Mouse (Mus musculus) spleen, postnatal 4 days (tissue): ENCODE results near the gene Anks1b.

ENCODE experiments used
- DNase-seq, 2 experiments: peaks; one replicate each; pipeline ENCODE4 v3.0.0; 2022; ENCODE audit warnings: low spot score in 2 of 2

The Anks1b gene

DNA sequence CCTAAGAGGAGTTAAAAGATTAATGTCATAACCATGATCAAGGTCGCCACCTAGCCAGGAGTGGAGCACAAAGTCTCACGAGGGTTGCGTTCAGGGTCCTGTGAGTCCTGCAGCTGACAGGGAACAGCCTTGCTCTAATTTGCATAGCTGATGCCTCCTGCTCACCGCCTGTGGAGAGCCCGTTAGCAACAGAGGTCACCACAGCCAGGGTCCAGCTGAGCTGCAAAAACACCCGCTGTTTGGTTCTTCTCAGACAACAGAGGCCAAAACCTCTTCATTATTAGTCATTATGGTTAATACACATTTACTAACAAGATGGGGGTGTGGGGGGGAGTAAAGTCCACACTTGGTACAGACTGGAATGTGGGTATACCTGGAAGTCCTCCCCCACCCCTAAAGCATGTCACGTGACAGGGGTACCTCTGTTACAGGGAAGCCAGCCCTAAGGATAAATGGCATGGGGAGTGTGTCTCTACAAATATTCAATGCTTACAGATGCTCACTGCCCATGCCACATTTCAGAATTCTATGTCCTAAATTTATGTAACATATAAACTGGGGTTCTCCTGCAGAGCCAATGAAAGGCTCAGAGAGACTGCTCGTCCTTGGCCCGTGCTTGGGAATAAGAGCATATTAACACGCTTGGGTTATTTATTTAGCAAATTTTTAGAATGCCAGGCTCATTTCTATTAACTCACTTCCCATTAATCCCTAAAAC lies 990.7 kb downstream of the Anks1b start:
- DNase-seq: no peak

GRCm38 (mm10) chr10:90864599-90864889 lies 991.2 kb downstream of the Anks1b start:
- no peak for DNase-seq

GRCm38 (mm10) chr10:90873204-90873603 lies 999.9 kb downstream of the Anks1b start:
- DNase-seq: no peak

GRCm38 (mm10) chr10:90874166-90874565 lies 1000.9 kb downstream of the Anks1b start:
- no peak for DNase-seq

DNA sequence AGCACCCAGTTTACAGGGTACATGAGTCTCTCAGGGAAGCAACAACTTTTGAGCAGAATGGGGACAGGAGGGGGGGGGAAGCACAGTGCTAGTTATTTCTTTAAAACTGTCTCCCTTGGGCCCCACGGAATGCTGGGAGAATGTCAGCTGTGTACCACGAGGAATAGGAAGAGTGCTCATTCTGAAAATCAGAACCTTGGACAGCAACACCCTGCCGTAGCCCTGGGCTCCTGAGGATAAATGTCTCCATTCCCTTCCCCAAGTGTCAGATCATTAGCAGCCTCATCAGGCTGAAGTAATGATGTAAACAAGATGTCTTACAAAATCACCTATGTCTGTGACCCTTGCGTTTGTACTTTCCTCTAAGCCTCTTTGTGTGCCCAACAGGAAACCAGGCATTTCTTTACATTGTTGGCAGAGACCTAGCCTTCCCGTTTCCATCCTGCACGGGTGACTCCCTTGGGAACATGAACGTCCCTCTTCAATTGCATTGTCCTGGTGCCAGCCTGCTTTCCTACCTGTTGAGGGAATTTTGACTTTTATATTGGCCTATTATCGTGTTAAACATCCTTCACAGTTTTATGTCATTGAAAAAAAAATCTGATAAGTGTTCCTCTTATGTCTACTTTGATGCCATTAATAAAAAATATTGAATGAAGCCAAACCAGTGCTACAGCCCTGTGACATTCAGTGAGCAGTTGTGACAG lies 1007.7 kb downstream of the Anks1b start:
- DNase-seq: no peak

GRCm38 (mm10) chr10:90889566-90889965 lies 1016.3 kb downstream of the Anks1b start:
- no peak for DNase-seq

- DNase-seq: no peak
These were observed 1019.4 kb downstream of the Anks1b start for GRCm38 (mm10) chr10:90892728-90893127.

GRCm38 (mm10) chr10:90897894-90898293 lies 1024.6 kb downstream of the Anks1b start:
- no peak for DNase-seq

DNA sequence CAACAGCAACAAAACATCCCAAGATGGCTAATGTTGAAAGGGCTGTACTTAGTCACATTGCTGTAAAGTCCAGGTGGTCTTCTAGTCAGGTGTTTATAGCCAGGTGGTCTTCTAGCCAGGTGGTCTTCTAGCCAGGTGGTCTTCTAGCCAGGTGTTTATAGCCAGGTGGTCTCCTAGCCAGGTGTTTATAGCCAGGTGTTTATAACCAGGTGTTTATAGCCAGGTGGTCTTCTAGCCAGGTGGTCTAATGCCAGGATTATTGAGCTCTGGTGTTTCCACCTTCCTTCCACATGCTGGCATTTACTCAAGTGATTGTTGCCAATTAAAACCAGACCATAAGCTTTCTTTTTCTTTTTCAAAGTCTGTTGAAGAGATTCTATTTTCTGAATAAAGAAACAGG lies 1030.9 kb downstream of the Anks1b start:
- DNase-seq: no peak

DNA sequence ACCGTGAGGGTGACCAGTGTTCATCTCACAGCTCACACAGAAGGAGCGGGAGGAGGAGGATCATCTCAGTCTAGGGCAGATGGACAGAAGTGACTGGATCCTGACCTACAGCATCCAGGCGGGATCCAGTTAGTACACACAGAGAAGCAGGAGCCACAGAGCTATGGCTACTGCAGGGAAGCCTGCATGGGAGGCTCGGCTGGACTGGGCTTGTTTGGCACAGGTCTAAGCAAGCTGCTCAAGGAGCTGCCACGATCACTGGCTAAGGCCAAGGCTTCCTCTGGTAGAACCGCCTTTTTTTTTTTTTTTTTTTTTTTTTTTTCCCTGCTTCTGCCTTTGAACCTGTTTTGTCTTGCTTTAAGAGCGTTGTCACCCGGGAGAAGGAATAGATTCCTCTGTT lies 1034.1 kb downstream of the Anks1b start:
- DNase-seq: no peak

- DNase-seq: no peak
These were observed 1050.2 kb downstream of the Anks1b start for GRCm38 (mm10) chr10:90923476-90923875.

- no peak for DNase-seq
These were observed 1059.8 kb downstream of the Anks1b start for GRCm38 (mm10) chr10:90933088-90933487.

GRCm38 (mm10) chr10:90934678-90935077 lies 1061.4 kb downstream of the Anks1b start:
- DNase-seq: no peak

DNA sequence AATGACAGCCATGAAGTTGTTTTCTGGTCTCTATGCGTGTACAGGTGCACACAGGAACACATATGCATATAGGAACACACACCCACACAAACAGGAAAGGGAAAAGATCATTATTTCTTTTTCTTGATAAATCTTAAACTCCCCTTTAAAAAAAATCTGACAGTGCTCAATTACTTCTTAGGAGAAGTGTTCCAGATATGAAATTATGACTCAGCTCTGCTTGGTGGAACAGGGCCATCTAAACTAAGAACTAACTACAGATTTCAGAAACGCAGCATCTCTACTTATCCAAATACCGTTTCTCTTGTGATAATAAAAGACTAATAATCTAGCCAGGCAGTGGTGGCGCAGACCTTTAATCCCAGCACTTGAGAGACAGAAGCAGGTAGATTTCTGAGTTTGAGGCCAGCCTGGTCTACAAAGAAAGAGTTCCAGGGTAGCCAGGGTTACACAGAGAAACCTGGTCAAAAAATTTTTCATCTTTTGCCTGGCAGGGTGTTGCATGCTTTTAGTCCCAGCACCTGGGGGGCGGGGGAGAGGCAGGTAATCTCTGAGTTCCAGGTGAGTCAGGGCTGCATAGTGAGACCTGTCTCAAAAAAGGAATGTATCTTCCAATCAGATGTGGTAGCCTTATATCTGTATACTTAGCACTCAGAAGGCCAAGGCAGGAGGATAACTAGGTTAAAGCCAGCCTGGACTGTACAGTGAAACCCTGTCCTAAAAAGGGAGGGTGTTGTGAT lies 1064.6 kb downstream of the Anks1b start:
- DNase-seq: no peak

GRCm38 (mm10) chr10:90940521-90941520 lies 1067.5 kb downstream of the Anks1b start:
- DNase-seq: no peak

DNA sequence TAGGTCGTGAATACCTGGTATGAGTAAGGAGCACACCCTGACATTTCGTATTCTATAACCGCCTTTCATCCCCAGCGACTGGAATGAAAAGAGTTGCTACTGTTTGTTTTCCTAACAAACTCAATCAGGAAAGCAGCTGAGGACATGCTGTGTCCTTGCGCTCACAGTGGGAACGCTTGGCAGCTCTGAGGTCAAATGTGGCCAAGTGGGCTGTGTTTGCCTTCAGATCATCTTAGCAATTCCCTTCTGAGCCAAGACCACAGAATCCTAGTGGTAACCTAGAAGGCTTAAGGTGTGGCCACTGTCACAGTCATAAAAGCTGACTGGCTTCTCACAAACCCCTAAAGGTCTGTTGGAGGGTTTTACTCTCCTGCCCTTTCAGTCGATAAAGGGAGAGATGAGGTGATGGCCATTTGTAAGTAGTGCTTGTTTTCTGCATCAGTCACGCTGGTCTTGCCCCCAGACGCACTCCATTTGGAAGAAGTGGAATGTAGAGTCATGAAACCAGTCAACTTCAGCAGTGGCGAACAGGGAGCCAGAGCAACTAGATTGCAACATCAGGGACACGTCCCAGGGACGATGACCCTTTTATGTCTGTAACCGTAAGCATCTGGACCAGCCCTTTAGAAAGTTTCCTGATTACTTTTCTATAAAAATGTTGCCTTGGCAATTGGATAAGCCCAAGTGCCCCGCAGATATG lies 1068.8 kb downstream of the Anks1b start:
- DNase-seq: no peak

- DNase-seq: no peak
These were observed 1073.7 kb downstream of the Anks1b start for GRCm38 (mm10) chr10:90947043-90947442.

DNA sequence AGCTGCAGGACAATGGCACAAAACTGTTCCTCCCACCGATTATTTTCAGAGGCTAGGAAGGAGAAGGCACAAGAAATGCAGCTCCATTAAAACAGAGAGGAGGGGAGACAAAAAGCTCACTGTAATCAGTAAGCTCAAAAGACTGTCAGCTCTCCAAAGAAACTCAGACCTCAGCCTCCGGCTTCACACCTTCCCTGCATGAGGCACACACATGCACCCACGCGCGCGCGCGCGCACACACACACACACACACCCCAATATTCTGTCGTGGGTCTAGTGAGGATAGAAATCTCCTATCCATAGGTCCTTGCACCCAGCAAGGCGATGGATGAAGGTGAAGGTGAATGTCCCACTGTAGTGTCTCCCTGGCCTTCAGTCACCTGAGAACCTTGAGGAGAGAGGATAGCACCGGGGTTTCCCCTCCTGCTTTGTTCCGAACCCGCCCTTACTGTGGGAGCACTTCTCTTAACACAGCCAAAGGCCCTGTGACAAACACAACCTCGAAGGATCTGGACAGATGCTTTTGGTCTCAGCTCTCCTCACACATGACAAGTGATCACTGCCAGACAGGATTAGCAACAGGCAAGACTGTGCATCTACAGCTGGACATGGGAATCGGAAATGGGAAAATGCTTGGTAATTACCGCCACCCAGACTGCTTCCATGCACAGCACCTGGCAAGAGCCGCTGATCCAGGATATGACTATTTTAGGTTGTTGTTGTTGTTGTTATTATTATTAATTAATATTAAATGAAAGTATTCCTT lies 1074.5 kb downstream of the Anks1b start:
- no peak for DNase-seq

- DNase-seq: no peak
These were observed 1079.9 kb downstream of the Anks1b start for GRCm38 (mm10) chr10:90953103-90953709.

GRCm38 (mm10) chr10:90953821-90954220 lies 1080.5 kb downstream of the Anks1b start:
- DNase-seq: no peak
